Comparison of ENCODE assay signal across 20 mouse cellular contexts in the genomic region with DNA sequence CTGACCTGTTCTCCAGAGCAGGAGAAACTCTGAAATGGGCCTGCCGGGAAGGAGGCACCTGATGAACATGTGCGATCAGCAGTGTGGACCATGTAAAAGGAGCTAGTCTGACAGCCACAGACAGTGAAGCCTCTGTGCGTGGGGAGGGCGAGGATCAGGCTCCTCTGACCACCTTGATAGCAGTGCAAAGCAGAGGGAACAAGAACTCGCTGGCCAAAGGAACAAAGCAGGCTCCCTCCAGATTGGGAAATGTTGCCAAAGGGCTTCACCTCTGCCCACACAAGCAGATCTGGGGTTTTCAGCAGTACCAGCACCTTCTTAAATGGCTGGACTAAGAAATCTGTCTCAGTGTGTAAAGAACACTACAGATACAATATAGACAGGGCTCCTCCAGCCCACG.
"Had no signal": no experiment of that assay in that cellular context is flagged by ENCODE, and none has a peak within 500 bp of the region (broad histone marks: within the 10 kb centered on the region; RNA-seq: fewer than 3 reads in every experiment).

No protein-coding gene starts in this region.

- H3K4me3 ChIP-seq: liver, embryonic 13.5 days; megakaryocyte, embryonic 14.5 days; midbrain, embryonic 10.5 days; midbrain, embryonic 13.5 days; myocyte; neural tube, embryonic 13.5 days; stomach, embryonic 15.5 days had no signal

- ATAC-seq: midbrain, embryonic 13.5 days; midbrain, embryonic 16.5 days had no signal

- H3K4me2 ChIP-seq: liver, embryonic 13.5 days; lung, embryonic 14.5 days; midbrain, embryonic 13.5 days; neural tube, embryonic 13.5 days; stomach, embryonic 15.5 days had no signal

- H3K9ac ChIP-seq: liver, embryonic 13.5 days; lung, embryonic 14.5 days; midbrain, embryonic 13.5 days; neural tube, embryonic 13.5 days; stomach, embryonic 15.5 days had no signal

- DNase-seq: kidney, adult 11 months; kidney, adult 9 months; kidney, postnatal 14 days; kidney, postnatal 4 days; left cerebral cortex, postnatal 4 days; liver, embryonic 13.5 days; lung, embryonic 14.5 days; lung, postnatal 10 days; lung, postnatal 36 days; retina, postnatal 1 day; right cerebral cortex, postnatal 25 days; spleen, adult 18-20 months; thymus, postnatal 25 days had no signal

- H3K27me3 ChIP-seq: liver, embryonic 13.5 days; megakaryocyte, embryonic 14.5 days; midbrain, embryonic 13.5 days; neural tube, embryonic 13.5 days; stomach, embryonic 15.5 days had no signal

- H3K4me1 ChIP-seq: liver, embryonic 13.5 days; megakaryocyte, embryonic 14.5 days; midbrain, embryonic 10.5 days; midbrain, embryonic 13.5 days; neural tube, embryonic 13.5 days; stomach, embryonic 15.5 days had no signal

- H3K9me3 ChIP-seq: liver, embryonic 13.5 days; midbrain, embryonic 10.5 days; midbrain, embryonic 13.5 days; neural tube, embryonic 13.5 days; stomach, embryonic 15.5 days had no signal

- H3K27ac ChIP-seq: liver, embryonic 13.5 days; midbrain, embryonic 10.5 days; midbrain, embryonic 13.5 days; neural tube, embryonic 13.5 days; stomach, embryonic 15.5 days had no signal
